Mouse (Mus musculus) E14TG2a.4 (cell line): ENCODE measurements around the gene Prickle2.

Source experiments
- CTCF ChIP-seq: conservative IDR thresholded peaks from 2 replicates; pipeline ENCODE4 v1.5.1; 2014; ENCODE audit warnings: low read length
- NANOG ChIP-seq: IDR thresholded peaks from 2 replicates; pipeline ENCODE4 v1.6.1; 2014; ENCODE audit warnings: borderline replicate concordance, low read length, mixed read lengths
- POU5F1 ChIP-seq: IDR thresholded peaks from 2 replicates; pipeline ENCODE4 v1.6.1; 2014; ENCODE audit warnings: low read length, borderline replicate concordance

DNA sequence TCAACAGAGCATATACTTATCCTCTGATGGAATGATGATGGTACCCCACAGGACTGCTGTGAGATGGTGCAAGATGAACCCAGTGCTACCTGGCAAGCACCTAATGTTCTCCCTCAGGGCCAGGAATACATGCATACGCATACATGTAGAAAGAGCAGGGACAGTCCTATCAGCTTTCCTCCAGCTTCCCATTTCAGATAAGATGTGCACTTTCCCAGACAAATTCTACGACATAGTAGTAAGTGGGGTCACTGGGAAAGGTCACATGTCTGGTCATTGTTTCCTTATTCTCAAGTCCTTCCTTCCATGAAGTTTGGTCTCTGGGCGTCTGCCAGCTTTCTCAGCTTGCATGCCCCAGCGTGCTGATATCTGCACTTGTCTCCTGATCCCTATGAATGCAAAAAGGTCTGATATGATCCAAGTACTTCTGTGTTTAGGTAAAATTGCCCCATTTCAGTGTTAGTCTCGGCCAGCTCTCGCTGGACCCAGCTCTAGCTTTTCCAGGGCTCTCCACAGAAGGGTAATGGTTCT, 187.5 kb downstream of the Prickle2 start:
- TF ChIP-seq CTCF (no peak), NANOG (no peak), POU5F1 (no peak)
